9 mouse cellular contexts compared by ENCODE assay signal in genomic region chr14:21993251-21994060, GRCm38 (mm10). TPM values are rescaled to one million over a fixed set of nuclear protein-coding genes. Genes with fewer than 3 reads are reported as not detected.
A peak's percentile ranks its signal among the peaks of the same experiment; 100 is the strongest.
DNase-seq lines count a peak whose midpoint lies in the region; ATAC-seq and TF ChIP-seq lines count a peak whose summit lies in the region.
"Had no signal": no experiment of that assay in that cellular context is flagged by ENCODE, and none has a peak within 500 bp of the region (broad histone marks: within the 10 kb centered on the region; RNA-seq: fewer than 3 reads in every experiment).

No protein-coding gene starts in this region.

- no peaks in the 10 kb centered on the region for H3K36me3 ChIP-seq in liver, adult 2 months (ENCODE audit: control insufficient read depth, insufficient read depth, low read length)
- H3K36me3 ChIP-seq in intestine, embryonic 14.5 days (ENCODE audit: control insufficient read depth, insufficient read depth, low read length), result no peaks in the 10 kb centered on the region
- H3K36me3 ChIP-seq in liver, embryonic 16.5 days (ENCODE audit: control insufficient read depth, insufficient read depth), result no peaks in the 10 kb centered on the region
- no peaks in the 10 kb centered on the region for H3K36me3 ChIP-seq in small intestine, adult 2 months (ENCODE audit: control insufficient read depth, insufficient read depth, low read length)

- TF ChIP-seq POLR2A in liver, adult 2 months (IDR thresholded peaks at IDR 0.05; ENCODE audit: extremely low read depth, insufficient read depth, low read length), result no peak
- no peak for TF ChIP-seq POLR2A in small intestine, adult 2 months (IDR thresholded peaks at IDR 0.05; ENCODE audit: low read depth, low read length)

- H3K4me3 ChIP-seq in liver, adult 2 months (ENCODE audit: insufficient read depth, low read depth, low read length), result peak overlapping the region; percentile 46
- peak overlapping the region; percentile 65 for H3K4me3 ChIP-seq in intestine, embryonic 14.5 days (ENCODE audit: low read depth, low read length)
- peak overlapping the region; percentile 38 for H3K4me3 ChIP-seq in liver, embryonic 16.5 days (ENCODE audit: low read depth, low read length)
- H3K4me3 ChIP-seq in small intestine, adult 2 months (ENCODE audit: low read depth, low read length), result peak overlapping the region; percentile 56
- H3K4me3 ChIP-seq: myocyte had no signal

- no peaks in the 10 kb centered on the region for H3K79me2 ChIP-seq in liver, adult 2 months (ENCODE audit: control insufficient read depth, insufficient read depth, low read length)

- WGBS in liver, adult 2 months, result 28% methylated on average over 14 of the region's 14 CpGs
- WGBS in intestine, embryonic 14.5 days, result 37% methylated on average over 14 of the region's 14 CpGs
- WGBS in liver, embryonic 16.5 days (ENCODE audit: insufficient replicate concordance), result 17% methylated on average over 14 of the region's 14 CpGs
- WGBS in small intestine, adult 2 months, result 15% methylated on average over 14 of the region's 14 CpGs

- peak; percentile 35 for DNase-seq in liver, adult 2 months (ENCODE audit: extremely low read depth, low read depth, low spot score)
- DNase-seq in liver, result no peak
- DNase-seq in embryo, embryonic 9.5 days (ENCODE audit: extremely low spot score), result peak; percentile 45
- peak; percentile 63 for DNase-seq in intestine, embryonic 14.5 days (ENCODE audit: low spot score)
- no peak for DNase-seq in urinary bladder, postnatal 10 days (ENCODE audit: low spot score)
- no peak for DNase-seq in left cerebral cortex, postnatal 4 days

- peak overlapping the region; percentile 47; the same call in 1 of the 2 replicates for H3K9ac ChIP-seq in liver, adult 2 months (ENCODE audit: low read depth, low read length)
- peak overlapping the region; percentile 63 for H3K9ac ChIP-seq in intestine, embryonic 14.5 days (ENCODE audit: low read length)
- H3K9ac ChIP-seq in liver, embryonic 16.5 days (ENCODE audit: low read depth, low read length), result no peak overlapping the region

- H3K9me3 ChIP-seq in intestine, embryonic 14.5 days (ENCODE audit: control insufficient read depth, low read length), result no peaks in the 10 kb centered on the region
- H3K9me3 ChIP-seq in liver, embryonic 16.5 days (replicated peaks; ENCODE audit: control insufficient read depth, low read length), result no peaks in the 10 kb centered on the region

- ATAC-seq in intestine, embryonic 14.5 days (replicated peaks; ENCODE audit: low FRiP score, low TSS enrichment, low read depth), result no peak
- ATAC-seq in liver, embryonic 16.5 days (ENCODE audit: low read depth), result no peak

- H3K4me2 ChIP-seq in intestine, embryonic 14.5 days (ENCODE audit: low read length), result peak overlapping the region; percentile 76
- peak overlapping the region; percentile 61 for H3K4me2 ChIP-seq in liver, embryonic 16.5 days (ENCODE audit: low read depth, low read length)

- no peak for TF ChIP-seq CTCF in liver, adult 2 months (IDR thresholded peaks at IDR 0.05; ENCODE audit: low read depth, low read length)
- no peak for TF ChIP-seq CTCF in small intestine, adult 2 months (IDR thresholded peaks at IDR 0.05; ENCODE audit: extremely low read depth, insufficient read length, insufficient replicate concordance, low read depth, low read length)

- 0 out of 2 replicates have a peak, but pooled peaks cover 4% of the 10 kb centered on the region for H3K4me1 ChIP-seq in liver, adult 2 months (ENCODE audit: control insufficient read depth, insufficient read depth, low read length)
- peaks cover 33% of the 10 kb centered on the region for H3K4me1 ChIP-seq in intestine, embryonic 14.5 days (replicated peaks; ENCODE audit: control insufficient read depth, insufficient read depth, low read length)
- peaks cover 3% of the 10 kb centered on the region for H3K4me1 ChIP-seq in liver, embryonic 16.5 days (ENCODE audit: control insufficient read depth, low read depth, low read length)
- peaks cover 15% of the 10 kb centered on the region for H3K4me1 ChIP-seq in small intestine, adult 2 months (ENCODE audit: control insufficient read depth, insufficient read depth, insufficient read length, low read length)

- intact Hi-C loops in left cerebral cortex, postnatal 4 days (cut with DNase I), result no loop called here

- H3K27ac ChIP-seq in liver, adult 2 months (replicated peaks; ENCODE audit: insufficient read depth, low read depth, low read length), result peak overlapping the region; percentile 2; the same call in 1 of the 2 replicates
- H3K27ac ChIP-seq in intestine, embryonic 14.5 days (ENCODE audit: low read depth), result peak overlapping the region; percentile 74
- H3K27ac ChIP-seq in liver, embryonic 16.5 days (ENCODE audit: low read length), result no peak overlapping the region
- peak overlapping the region; percentile 83 for H3K27ac ChIP-seq in small intestine, adult 2 months (ENCODE audit: insufficient read depth, low read depth, low read length)

- H3K27me3 ChIP-seq in liver, adult 2 months (ENCODE audit: control insufficient read depth, insufficient read depth, low read length), result peaks cover 9% of the 10 kb centered on the region
- no peaks in the 10 kb centered on the region for H3K27me3 ChIP-seq in intestine, embryonic 14.5 days (replicated peaks; ENCODE audit: control insufficient read depth, insufficient read depth, low read length)
- H3K27me3 ChIP-seq in liver, embryonic 16.5 days (ENCODE audit: control insufficient read depth, insufficient read depth, low read depth, low read length), result peaks cover 80% of the 10 kb centered on the region
- no peaks in the 10 kb centered on the region for H3K27me3 ChIP-seq in small intestine, adult 2 months (ENCODE audit: control insufficient read depth, insufficient read depth, low read length)

RNA-seq across cellular contexts. Expression of gene Zfp503, which starts 4.1 kb away (rescaled TPM):
- 0.37 and 0.60 TPM in 2 replicates for total RNA-seq in liver, adult 2 months (2014; rRNA removed)
- 1.6 and 1.7 TPM in 2 replicates for polyA plus RNA-seq in liver, adult 2 months (2012; rRNA removed)
- polyA plus RNA-seq in intestine, embryonic 14.5 days (2014; fragmentation: Nextera tagmentation; extraction: Ambion mirVana), result 11.4 and 12.7 TPM in 2 replicates
- polyA plus RNA-seq in liver, embryonic 16.5 days (2015; fragmentation: Nextera tagmentation; extraction: Ambion mirVana), result 0.49 and 0.61 TPM in 2 replicates
- 18.2 and 22.7 TPM in 2 replicates for polyA plus RNA-seq in small intestine, adult 2 months (2012; rRNA removed)
- total RNA-seq in left cerebral cortex, postnatal 4 days (2021), result 1 to 10 TPM; 2.2 to 4.8 TPM

RNA-seq across cellular contexts. Expression of gene Lrmda, which starts 26.1 kb away (rescaled TPM):
- 0.18 and 0.20 TPM in 2 replicates for total RNA-seq in liver, adult 2 months (2014; rRNA removed)
- 0.09 and 0.50 TPM in 2 replicates for polyA plus RNA-seq in liver, adult 2 months (2012; rRNA removed)
- 0.63 and 0.70 TPM in 2 replicates for polyA plus RNA-seq in intestine, embryonic 14.5 days (2014; fragmentation: Nextera tagmentation; extraction: Ambion mirVana)
- 0.46 TPM in 2 replicates for polyA plus RNA-seq in liver, embryonic 16.5 days (2015; fragmentation: Nextera tagmentation; extraction: Ambion mirVana)
- 0.34 TPM in 1 of 2 replicates, not detected in the other for polyA plus RNA-seq in small intestine, adult 2 months (2012; rRNA removed)
- under 1 TPM in 1 of 2 experiments, not detected in 1; 0.74 TPM for total RNA-seq in left cerebral cortex, postnatal 4 days (2021)

Comparison
In these comparisons a context has a peak if more than half of its experiments do, and no peak if none do; other contexts are left out.
1. DNase-seq: peak in liver, adult 2 months (single experiment), embryo, embryonic 9.5 days (single experiment) and intestine, embryonic 14.5 days (single experiment); none in liver (single experiment), urinary bladder, postnatal 10 days (single experiment) and left cerebral cortex, postnatal 4 days (single experiment).
2. Peak in every context shown above with its lines, with median percentiles within 50 percentile points of each other: H3K4me3 ChIP-seq.